Mouse (Mus musculus) small intestine, adult 2 months (tissue): ENCODE measurements around the gene Fam240b. TPM values are rescaled to one million over a fixed set of nuclear protein-coding genes. Genes with fewer than 3 reads are reported as not detected.
A peak's percentile ranks its signal among the peaks of the same experiment; 100 is the strongest.

ENCODE experiments used
- H3K27ac ChIP-seq: fragments of 200-500 bp; 2 replicates; pipeline ENCODE4 v1.5.1; 2012; ENCODE audit warnings: low read depth, low read length, control low read depth, inconsistent platforms; ENCODE audit not compliant: insufficient read depth
- H3K27me3 ChIP-seq: fragments of 200-500 bp; 2 replicates; pipeline ENCODE4 v1.6.1; 2012; ENCODE audit warnings: mild to moderate bottlenecking, moderate library complexity, low read length, inconsistent platforms; ENCODE audit not compliant: control insufficient read depth, insufficient read depth
- H3K36me3 ChIP-seq: fragments of 200-500 bp; 2 replicates; pipeline ENCODE4 v1.6.1; 2012; ENCODE audit warnings: mild to moderate bottlenecking, low read length, control low read depth, inconsistent platforms; ENCODE audit not compliant: control insufficient read depth, insufficient read depth
- H3K4me1 ChIP-seq: fragments of 200-500 bp; 2 replicates; pipeline ENCODE4 v1.6.1; 2012; ENCODE audit warnings: low read length, inconsistent platforms, mixed read lengths; ENCODE audit not compliant: control insufficient read depth, insufficient read depth, insufficient read length
- H3K4me3 ChIP-seq: fragments of 200-500 bp; 2 replicates; pipeline ENCODE4 v1.5.1; 2012; ENCODE audit warnings: low read depth, mild to moderate bottlenecking, control low read depth, inconsistent platforms, low read length, moderate library complexity
- CTCF ChIP-seq: fragments of 200-500 bp; IDR thresholded peaks from 2 replicates; pipeline ENCODE4 v1.5.1; 2012; ENCODE audit warnings: low read depth, mild to moderate bottlenecking, control low read depth, inconsistent platforms, low read length, moderate library complexity, mixed read lengths; ENCODE audit not compliant: insufficient replicate concordance, insufficient read length; ENCODE audit errors: extremely low read depth
- POLR2A ChIP-seq: fragments of 200-500 bp; IDR thresholded peaks from 2 replicates; pipeline ENCODE4 v1.6.1; 2012; ENCODE audit warnings: low read depth, mild to moderate bottlenecking, control low read depth, inconsistent platforms, low read length, moderate library complexity
- WGBS: fragments of 180-500 bp; shearing (Covaris S2); methylation state at CpG from one replicate; pipeline ENCODE4 v1.1.7; 2018; 5-methylcytosine and 5-hydroxymethylcytosine counted together
- polyA plus RNA-seq: library from polyadenylated mRNA; depleted of rRNA; stranded (reverse); fragments of >200 nt; gene quantifications from 2 replicates; pipeline ENCODE4 v1.2.3, GENCODE M21; 2012; rRNA removed

Gene Fam240b
- polyA plus RNA-seq, 1 experiment, result not detected

DNA sequence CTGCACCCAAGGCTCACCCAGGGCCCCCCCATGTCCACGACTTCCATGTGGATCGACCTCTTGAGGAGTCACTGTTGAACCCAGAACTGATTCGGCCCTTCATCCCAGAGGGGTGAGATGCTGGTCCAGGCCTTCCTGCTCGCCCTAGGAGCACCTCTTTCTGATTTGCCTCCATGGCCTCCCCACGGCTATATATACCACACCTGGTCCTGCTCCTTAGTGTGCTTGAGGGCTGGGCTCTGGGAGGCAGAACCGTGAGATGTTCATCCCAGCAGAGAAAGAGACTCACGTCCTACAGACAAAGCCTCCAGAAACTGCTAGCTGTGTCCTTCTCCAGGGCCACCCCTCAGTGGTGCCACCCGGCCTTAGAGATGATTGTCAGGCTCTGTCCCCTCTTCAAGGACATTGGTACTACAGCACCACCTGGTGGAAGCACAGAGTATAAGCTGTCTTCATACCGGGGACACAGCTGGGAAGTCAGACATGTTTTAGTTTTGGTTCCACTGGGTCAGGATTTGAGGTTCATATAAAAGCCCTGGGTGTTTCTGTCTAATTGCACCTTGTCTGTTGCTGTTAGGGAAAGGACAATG, 58.6 kb downstream of the Fam240b start:
- Histone ChIP-seq H3K27ac (no peak overlapping the region; the same call in 1 of the 2 replicates), H3K4me1 (peaks cover 13% of the 10 kb centered on the region), H3K36me3 (no peaks in the 10 kb centered on the region), H3K27me3 (no peaks in the 10 kb centered on the region), H3K4me3 (no peak overlapping the region)
- no peak for TF ChIP-seq POLR2A
- peak; percentile 66; the same call in 1 of the 2 replicates for TF ChIP-seq CTCF
- 58% methylated on average over 9 of the region's 9 CpGs for WGBS

DNA sequence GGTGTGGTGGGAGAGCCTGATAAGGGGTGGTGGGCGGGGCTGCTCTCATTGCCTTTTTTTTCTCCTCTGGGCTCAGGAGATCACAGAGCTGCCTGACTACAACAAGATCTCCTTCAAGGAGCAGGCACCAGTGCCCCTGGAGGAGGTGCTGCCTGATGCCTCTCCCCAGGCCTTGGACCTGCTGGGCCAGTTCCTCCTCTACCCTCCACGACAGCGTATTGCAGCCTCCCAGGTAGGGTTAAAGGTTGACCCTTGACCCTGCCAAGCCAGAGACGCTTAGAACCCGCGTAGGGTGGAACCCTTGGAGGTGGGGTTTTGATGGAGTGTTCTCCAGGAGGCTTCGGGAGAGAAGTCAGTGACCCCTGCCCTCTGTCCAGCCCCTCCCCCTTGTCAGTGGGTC, 59.8 kb downstream of the Fam240b start:
- TF ChIP-seq CTCF (no peak), POLR2A (no peak)
- peaks cover 13% of the 10 kb centered on the region for H3K4me1 ChIP-seq
- H3K4me3 ChIP-seq, result no peak overlapping the region
- H3K27ac ChIP-seq, result peak overlapping the region; percentile 9; the same call in 1 of the 2 replicates
- H3K27me3 ChIP-seq, result no peaks in the 10 kb centered on the region
- WGBS, result 51% methylated on average over 7 of the region's 7 CpGs
- H3K36me3 ChIP-seq, result no peaks in the 10 kb centered on the region

DNA sequence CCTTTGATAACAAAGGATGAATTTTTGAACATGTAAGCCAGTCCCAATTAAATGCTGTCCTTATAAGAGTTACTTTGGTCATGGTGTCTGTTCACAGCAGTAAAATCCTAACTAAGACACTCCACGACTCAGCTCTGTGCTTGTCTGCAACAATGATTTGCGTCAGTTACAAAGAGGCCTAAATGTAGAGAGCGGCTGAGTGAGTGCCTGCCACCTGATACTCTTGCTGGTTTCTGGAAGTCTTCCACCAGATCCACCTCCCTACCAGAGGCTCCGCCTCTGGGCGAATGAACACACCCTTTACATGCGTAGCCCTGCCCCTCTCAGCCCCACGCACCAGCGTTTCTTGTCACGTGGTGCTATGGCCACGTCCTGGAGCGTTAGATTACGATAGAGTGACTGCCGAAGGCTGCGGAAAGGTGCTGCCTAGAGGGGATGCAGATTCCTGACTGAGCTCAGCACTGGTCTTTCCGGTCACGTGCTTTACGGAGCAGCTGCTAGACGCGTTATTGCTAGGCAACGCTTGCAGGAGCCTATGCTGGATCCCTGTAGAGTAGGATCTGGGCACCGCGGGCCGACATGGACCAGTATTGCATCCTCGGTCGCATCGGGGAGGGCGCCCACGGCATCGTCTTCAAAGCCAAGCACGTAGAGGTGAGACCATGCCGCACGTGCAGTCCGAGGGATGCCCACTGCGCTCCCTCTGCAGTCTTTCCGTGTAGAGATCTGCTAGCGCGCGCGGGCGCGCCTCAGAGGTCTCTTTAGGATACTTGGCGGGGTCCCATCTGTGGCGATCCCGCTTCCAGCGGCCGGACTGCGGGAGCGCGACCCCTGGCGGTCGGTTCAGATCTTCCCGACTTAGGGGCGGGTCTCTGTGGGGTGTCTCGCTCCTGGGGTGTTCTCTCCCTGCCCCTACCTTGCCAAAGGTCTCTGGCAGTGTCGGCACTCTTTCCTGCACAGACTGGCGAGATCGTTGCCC, 65.3 kb downstream of the Fam240b start, which contains the start of gene Cdk20:
Cdk20 (plus strand) TSS at position 298 of the 979 bp plus-strand sequence.
- peak; percentile 50; the same call in 1 of the 2 replicates for TF ChIP-seq POLR2A
- TF ChIP-seq CTCF, result peak; percentile 81
- Histone ChIP-seq H3K4me3 (peak within 1 kb of the TSS; percentile 71), H3K27ac (peak within 1 kb of the TSS; percentile 53), H3K36me3 (no peaks in the 10 kb centered on the region), H3K4me1 (peaks cover 2% of the 10 kb centered on the region; the same call in 1 of the 2 replicates), H3K27me3 (no peaks in the 10 kb centered on the region)
- under 1% methylated on average over 57 of the region's 57 CpGs for WGBS

Other genes with a start within 250 kb of the Fam240b start
- 1.4 and 2.8 TPM in 2 replicates for gene Cdc14b, start 222.5 kb downstream of the Fam240b start, polyA plus RNA-seq
- gene Aaed1, start 185.1 kb downstream of the Fam240b start, polyA plus RNA-seq, result 2.5 and 4.4 TPM in 2 replicates
- gene Ctsl, start 126.9 kb downstream of the Fam240b start, polyA plus RNA-seq, result 17.4 and 17.9 TPM in 2 replicates
- gene Cdk20, start 65.5 kb downstream of the Fam240b start, polyA plus RNA-seq, result 5.4 and 5.8 TPM in 2 replicates